Mouse (Mus musculus) heart, postnatal 10 days (tissue): ENCODE measurements around the gene Krtap3-3. TPM values are rescaled to one million over a fixed set of nuclear protein-coding genes. Genes with fewer than 3 reads are reported as not detected.
"Not testable (repeated sequence)": the region's sequence is repeated elsewhere in the genome, so short reads cannot be mapped to it uniquely, and the experiment has no call there.

Experiments used
- DNase-seq, 2 experiments: peaks; one replicate each; pipeline ENCODE4 v3.0.0; 2021
- intact Hi-C: fragments of 180-260 bp; cut with DNase I; formaldehyde crosslinking; loops from one replicate; pipeline ENCODE4 v1.15.1; 2025
- total RNA-seq, 2 experiments: library from RNA; stranded (reverse); gene quantifications; 2 replicates each; pipeline ENCODE4 v1.2.3; 2021

The Krtap3-3 gene
- total RNA-seq, result not detected

DNA sequence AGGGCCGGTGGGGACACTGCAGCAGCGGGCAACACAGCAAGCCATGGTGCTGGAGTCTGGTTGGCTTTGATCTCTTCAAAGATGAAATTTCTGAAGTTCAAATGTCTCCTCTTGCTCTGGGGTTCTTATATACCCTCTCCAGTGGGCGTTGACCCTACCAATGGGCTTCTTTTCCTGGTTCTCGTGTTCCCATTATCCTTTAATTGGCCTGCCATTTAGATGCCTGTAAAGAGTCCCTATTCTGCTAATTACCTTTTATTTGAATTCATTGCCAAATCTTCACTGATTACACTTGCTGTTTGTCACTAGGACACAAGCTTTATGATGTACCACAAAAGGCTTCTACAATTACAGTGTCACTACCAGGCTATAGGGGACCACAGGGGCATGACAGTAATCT is at the start of gene Krtap3-3:
TSS of gene Krtap3-3 (minus strand) at position 101 of the 400 bp plus-strand sequence.
- DNase-seq, result no peak

DNA sequence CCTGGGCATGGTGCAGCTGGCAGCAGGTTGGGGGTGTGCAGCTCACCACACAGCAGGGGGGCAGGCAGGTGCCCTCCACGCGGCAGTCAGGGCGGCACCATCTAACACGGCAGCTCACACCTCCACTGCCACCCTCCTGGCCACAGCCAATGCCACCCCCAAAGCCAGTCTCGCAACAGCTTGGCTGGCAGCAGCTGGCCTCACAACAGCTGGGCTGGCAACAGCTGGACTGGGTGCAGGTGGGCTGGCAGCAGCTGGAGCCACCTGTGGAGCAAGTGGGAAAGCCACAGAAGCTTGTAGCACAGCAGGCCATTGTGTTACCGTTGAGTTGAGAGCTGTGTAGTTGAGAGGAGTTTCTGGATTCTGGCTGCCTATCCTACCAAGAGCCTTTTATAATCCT is 47.1 kb upstream of the Krtap3-3 start, which contains the start of gene Krtap9-3:
TSS of gene Krtap9-3 (minus strand) at position 364 of the 400 bp plus-strand sequence.
- DNase-seq, intact Hi-C loops: not testable (repeated sequence)

More for the DNA sequence above, at the start of gene Krtap3-3:
- intact Hi-C loops, result no loop called here

DNA sequence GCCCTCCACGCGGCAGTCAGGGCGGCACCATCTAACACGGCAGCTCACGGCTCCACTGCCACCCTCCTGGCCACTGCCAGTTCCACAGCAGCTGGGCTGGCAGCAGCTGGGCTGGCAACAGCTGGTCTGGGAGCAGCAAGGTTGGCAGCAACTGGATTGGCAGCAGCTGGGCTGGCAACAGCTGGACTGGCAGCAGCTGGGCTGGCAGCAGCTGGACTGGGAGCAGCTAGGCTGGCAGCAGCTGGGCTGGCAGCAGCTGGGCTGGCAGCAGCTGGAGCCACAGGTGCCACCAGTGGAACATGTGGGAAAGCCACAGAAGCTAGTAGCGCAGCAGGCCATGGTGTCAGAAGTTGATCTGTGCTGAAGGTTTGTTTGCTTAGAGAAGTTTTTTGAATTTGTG is 40.3 kb upstream of the Krtap3-3 start, which contains the start of gene Krtap1-3:
TSS of gene Krtap1-3 (minus strand) at position 359 of the 400 bp plus-strand sequence.
- no peak for DNase-seq
- intact Hi-C loops, result no loop called here

DNA sequence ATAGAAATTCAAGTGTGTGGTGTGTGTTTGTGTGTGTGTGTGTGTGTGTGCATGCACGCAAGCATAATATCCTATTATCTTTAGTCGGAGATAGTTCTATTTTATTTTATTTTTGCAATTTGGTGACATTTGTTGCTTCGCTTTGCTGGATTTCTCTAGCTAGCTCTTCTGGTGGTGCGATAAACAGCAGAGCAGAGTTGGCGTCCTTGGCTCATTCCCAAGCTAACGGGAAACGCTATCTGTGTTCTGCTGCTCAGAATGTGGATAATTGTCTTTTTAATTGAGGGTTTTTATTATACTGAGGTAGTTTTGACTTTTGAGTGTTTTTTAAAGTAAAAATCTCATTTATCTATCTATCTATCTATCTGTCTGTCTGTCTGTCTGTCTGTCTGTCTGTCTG is 34.4 kb upstream of the Krtap3-3 start:
- intact Hi-C loops, result no loop called here

DNA sequence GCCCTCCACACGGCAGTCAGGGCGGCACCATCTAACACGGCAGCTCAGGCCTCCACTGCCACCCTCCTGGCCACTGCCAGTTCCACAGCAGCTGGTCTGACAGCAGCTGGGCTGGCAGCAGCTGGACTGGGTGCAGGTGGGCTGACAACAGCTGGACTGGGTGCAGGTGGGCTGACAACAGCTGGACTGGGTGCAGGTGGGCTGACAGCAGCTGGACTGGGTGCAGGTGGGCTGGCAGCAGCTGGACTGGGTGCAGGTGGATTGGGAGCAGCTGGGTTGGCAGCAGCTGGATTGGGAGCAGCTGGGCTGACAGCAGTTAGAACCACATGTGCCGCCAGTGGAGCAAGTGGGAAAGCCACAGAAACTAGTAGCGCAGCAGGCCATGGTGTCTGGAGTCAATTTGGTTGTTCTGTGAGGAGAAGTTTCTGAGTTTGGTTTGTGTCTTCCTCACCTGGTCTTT is 32.6 kb upstream of the Krtap3-3 start, which contains the start of gene Krtap1-4:
TSS of gene Krtap1-4 (minus strand) at position 410 of the 460 bp plus-strand sequence.
- intact Hi-C loops, result no loop called here

More for the DNA sequence above, 34.4 kb upstream of the Krtap3-3 start:
- DNase-seq, result no peak

DNA sequence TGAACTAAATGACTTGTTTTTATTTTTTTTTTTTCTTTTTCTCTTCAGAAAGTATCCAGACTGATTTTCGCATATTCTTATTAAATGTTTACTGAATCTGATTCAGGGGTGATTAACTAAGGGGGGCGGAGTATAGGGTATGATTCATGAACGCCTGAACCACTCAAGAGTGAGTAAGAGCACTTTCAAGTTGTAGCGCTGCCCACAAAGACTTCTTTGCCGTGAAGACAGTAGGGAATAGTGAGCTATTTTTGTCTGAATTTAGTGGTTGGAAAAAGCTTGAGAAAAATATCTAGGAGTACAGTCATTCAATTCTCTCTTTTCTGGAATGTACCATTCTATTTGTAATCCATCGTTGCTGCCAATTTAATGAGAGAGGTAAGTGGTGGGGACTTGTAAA is 30.9 kb upstream of the Krtap3-3 start:
- intact Hi-C loops, result no loop called here

More for the DNA sequence above, 32.6 kb upstream of the Krtap3-3 start, which contains the start of gene Krtap1-4:
- DNase-seq, result no peak

DNA sequence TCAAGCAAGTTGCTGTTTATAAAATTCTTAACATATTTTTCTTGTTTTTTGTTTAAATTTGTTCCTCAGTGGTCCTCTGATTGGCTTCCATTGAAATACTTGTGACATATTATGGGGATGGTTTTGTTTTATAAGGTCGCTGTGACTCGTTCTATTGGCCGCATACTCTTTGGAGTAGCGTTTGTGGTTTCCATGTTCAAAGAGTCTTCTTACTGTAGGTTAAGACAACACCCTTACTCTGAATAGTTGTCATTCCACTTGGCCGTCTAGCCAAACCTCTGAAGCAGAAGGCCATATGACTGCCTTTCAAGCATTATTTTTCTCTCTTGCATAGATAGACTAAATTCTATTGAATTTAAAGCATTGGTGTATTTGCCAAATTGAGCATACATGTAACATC is 30.4 kb upstream of the Krtap3-3 start:
- DNase-seq, result no peak
- intact Hi-C loops, result no loop called here

More for the DNA sequence above, 30.9 kb upstream of the Krtap3-3 start:
- no peak for DNase-seq

DNA sequence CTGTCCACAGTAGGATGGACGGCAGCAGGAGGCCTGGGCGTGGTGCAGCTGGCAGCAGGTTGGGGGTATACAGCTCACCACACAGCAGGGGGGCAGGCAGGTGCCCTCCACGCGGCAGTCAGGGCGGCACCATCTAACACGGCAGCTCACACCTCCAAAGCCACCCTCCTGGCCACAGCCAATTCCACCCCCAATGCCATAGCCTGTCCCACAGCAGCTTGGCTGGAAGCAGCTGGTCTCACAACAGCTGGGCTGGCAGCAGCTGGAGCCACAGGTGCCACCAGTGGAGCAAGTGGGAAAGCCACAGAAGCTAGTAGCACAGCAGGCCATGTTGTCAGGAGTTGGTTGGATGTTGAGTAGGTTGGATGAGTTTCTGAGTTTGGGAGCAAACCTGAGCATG is 30.0 kb upstream of the Krtap3-3 start, which contains the start of gene Krtap1-5:
TSS of gene Krtap1-5 (minus strand) at position 381 of the 400 bp plus-strand sequence.
- no peak for DNase-seq
- intact Hi-C loops, result no loop called here

DNA sequence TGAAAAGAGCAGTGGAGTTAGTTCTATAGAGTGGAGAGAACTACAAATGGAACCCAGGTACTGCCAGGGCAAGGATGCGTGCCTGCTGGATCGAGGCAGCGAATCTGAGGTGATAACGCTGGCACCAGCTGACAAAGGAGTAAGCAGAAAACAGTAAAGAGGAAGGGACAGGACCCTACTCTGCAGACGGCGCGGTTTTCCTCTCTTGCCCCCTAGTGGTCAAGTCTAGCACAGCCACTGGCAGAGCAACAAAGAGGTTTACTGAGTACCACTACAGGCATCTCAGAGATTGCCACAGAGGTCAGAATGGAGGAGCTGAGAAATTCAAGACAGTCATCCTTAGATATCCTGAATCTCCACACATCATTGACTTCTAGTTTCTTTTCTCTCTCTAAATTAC is 23.4 kb upstream of the Krtap3-3 start:
- DNase-seq, result peak; percentile 65 to 78
- intact Hi-C loops, result loop anchor here (1.0 kb wide), 1 partner anchor 110 kb away; no protein-coding TSS in a partner anchor

DNA sequence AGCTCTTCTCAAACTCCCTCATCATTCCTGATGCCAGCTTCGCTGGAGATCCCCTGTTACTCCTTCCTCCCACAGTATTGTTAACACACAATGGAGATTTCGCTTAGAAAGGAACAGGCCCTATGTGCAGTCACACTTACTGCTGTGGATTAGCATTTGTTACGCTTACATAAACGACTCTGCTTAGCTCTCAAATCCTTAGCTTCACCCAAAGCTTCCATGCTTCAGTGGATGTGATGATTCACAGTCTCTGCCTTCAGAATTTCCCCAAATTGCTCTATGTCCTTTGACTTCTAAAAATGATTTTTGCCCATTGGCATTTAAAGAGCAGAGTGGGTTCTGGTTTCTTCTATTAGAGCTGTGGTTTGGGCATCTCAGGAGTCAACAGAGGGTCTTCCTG is 22.5 kb upstream of the Krtap3-3 start:
- intact Hi-C loops, result no loop called here
- no peak for DNase-seq

DNA sequence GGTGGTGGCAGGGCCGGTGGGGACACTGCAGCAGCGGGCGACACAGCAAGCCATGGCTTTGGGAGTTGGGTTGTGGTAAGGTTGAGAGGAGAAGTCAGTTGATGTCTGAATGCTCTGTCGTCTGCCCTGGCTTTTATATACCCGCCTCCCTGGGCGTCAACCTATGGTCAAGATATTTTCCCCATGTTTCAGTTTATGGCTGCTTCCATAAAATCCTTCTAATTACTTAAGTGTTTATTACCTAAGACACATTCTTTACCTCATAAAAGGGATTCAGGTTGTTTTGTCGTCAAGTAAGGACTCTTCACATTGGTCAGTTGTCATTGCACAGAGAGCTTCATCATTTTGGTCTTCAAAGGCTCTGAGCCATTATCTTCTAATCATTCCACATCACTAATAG is 15.9 kb upstream of the Krtap3-3 start, which contains the start of gene Krtap3-1:
TSS of gene Krtap3-1 (minus strand) at position 101 of the 400 bp plus-strand sequence.
- no peak for DNase-seq
- intact Hi-C loops, result no loop called here

DNA sequence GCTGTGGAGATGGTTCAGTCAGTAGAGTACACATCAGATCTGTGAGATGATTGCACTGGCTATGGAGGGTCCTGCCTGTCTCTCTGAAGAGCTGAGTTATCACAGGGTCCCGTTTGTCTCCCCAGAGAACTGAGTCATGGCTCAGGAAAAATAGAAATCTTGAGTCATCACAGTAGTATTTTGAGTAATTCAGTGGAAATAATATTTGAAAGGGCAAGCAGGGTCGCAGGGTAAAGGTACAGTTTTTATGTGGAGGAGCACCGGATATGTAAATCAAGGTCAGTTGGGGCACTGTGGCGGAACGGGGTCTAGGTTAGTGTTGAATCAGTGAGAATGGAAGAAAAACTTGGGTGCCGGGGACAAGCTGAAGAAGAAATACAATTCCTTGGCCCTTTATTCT is 11.9 kb upstream of the Krtap3-3 start:
- intact Hi-C loops, result no loop called here
- no peak for DNase-seq

DNA sequence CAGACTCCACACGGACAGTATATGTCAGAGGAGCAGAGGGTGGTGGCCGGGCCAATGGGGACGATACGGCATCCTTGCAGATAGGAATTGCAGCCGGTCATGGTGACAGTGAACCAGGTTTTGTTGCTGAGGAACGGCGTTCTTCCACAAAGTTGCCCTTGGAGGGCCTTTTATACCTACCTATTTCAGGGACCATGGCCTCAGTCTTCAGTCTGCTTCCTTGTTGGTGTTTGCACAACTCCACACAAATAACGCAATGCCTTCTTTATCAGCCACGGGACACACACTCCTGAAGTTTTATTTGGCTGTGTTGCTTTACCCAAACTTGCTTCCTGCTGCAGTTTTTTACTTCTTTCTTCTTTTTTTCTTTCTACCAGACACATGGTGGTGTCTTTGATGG is 8.7 kb upstream of the Krtap3-3 start, which contains the start of gene Gm11939:
TSS of gene Gm11939 (minus strand) at position 101 of the 400 bp plus-strand sequence.
- intact Hi-C loops, result no loop called here
- DNase-seq, result no peak

DNA sequence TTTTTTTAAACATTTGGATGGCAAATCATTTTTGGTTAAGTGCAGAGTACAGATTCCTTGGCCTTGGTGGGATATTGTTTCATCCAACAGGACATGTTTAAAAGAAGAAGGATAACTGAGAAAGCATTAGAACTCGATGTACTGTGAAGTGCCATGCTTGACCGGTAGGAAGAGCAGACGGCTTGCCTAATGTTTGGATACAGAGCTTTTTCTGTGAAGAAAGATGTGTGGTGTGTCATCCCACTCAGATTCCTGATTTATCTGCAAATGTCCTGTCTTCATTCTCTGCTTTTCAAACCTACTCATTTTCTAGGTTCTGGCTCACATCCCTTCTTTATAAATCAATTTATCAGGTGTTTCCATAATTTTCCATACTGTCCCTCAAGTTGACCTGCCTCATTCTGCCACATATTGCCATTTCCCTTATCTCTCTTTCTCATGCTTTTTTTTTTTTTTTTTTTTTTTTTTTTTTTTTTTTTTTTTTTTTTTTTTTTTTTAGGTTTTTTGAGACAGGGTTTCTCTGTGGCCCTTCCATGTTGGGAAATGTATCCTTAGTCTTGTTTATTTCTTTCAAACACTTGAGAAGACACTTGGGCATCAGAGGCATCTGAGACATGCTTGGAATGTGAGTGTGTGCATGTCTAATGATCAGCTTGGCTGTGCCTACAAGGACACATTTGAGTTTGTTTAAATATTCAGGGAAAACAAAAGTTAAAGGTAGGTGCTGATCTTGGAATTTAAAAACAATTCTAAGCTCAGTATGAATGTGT is 7.5 kb upstream of the Krtap3-3 start:
- DNase-seq, result no peak
- intact Hi-C loops, result no loop called here

DNA sequence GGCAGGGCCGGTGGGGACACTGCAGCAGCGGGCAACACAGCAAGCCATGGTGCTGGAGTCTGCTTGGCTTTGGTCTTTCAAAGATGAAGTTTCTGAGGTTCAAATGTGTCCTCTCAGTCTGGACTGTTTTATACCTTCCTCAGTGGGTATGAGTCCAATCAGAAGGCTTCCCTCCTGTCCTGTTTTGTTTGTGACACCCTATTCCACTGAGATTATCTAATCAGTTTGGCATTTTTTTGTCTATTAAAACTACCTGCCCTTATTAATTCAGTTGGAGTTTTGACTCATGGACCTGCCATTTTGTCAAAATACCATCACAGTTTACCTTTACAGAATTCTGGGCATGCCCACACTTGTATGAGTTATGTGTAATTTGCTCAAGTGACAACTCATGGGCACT is 6.1 kb upstream of the Krtap3-3 start, which contains the start of gene Krtap3-2:
TSS of gene Krtap3-2 (minus strand) at position 101 of the 400 bp plus-strand sequence.
- intact Hi-C loops, result no loop called here
- no peak for DNase-seq

DNA sequence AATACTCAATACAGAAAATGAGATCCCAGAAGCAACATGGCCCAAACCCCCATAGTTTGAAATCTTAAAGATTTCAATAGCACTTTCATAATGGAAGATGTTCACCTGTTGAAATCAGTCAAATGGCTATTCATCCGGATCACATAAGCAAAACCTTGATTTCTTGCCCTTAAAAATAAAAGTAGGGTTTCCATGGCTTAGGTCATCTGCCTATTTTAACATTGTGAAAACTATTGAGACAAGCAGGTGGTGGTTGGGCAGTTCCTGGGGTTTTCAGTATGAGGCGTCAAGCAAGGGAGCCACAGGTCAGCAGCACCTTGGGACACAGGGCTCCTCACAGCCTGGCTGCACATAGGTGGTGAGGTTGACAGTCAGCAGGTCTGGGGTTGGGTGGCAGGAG is 5.5 kb upstream of the Krtap3-3 start:
- no peak for DNase-seq
- intact Hi-C loops, result no loop called here

DNA sequence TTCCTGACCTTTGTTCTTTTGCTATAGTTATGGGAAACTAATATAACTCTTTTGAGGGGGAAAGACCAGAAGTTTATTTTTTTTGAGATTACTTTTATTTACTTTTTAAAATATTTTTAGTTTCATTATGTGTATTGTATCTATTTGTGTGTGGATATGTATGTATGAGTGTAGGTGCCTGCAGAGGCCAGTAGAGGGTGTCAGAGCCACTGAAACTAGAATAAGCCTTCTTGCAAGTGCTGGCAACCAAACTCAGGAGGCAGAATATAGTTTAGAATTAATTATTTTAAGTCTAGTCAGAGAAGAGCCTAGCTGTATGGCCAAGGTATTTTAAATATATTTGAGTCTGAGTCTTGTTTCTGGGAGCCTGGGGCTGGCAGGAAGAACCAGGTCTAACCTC is 2.8 kb downstream of the Krtap3-3 start:
- intact Hi-C loops, result no loop called here
- DNase-seq, result no peak

DNA sequence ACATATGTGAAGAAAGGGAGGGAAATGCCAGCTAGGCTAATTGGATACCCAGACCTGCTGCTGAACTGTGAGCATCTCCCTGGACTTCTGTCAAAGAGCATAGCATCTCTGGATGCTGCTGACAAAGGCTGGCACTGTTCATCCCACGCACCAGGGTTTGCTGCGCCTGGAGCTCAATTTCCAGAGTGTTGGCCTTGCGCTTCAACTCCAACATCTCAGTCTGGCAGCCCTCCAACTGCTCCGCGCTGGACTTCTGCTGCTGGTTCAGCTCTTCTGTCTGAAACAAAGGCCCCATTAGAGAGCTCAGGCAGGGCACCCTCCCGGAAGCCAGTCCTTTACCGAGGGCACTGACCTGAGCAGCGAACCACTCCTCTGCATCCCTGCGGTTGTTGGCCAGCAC is 10.9 kb downstream of the Krtap3-3 start:
- intact Hi-C loops, result no loop called here
- DNase-seq, result peak; percentile 12 to 13

DNA sequence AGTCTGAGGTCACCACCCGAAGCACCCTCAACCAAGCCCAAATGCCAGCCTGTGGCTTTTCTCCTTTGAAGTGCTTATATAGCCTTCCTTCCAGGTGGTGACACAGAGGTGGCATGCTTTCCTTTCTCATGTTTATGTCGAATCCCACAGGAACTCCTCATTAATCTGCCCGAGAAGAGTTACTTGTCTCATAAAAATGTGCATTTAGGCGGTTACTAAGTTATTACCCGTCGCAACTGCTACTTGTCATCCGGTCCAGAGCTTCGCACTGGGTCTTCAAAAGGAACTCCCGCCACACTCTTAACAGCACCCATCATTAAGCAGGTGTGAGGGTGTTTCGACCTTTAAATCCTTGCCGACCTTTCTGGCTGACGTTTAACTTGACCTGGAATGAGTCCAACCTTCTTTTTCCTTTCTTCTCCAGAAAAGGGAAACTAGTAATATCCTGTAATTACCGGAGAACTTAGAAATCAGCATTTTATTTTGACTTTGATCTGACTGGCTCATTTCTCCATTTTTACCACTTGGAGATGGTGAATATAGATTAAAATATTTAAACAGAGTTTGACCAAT is 29.3 kb downstream of the Krtap3-3 start, which contains the start of gene Krt39:
TSS of gene Krt39 (minus strand) at position 51 of the 573 bp plus-strand sequence.
- DNase-seq, result no peak
- intact Hi-C loops, result no loop called here

DNA sequence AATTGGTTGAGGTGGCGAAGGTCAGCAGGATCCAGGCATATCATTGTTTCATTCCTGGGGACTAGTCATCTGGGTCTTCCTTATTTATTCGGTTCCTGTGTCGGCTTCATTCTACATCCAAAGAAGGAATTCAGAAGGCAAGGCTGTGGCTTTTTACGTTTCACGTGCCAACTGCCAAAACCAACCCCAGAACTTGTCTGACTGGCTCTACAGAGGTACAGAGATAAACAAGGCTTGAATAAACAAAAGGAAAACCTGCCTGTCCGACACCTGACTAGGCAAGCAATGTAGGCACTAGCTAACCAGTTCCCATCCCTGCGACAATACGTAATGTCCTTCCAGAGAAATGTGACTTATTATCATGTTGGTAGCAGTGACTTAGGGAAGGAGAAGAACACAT is 36.6 kb downstream of the Krtap3-3 start:
- intact Hi-C loops, result no loop called here

More for the DNA sequence above, 36.6 kb downstream of the Krtap3-3 start:
- no peak for DNase-seq
